Mouse (Mus musculus): ENCODE results near the gene Dync1i1. TPM values are rescaled to one million over a fixed set of nuclear protein-coding genes. Genes with fewer than 3 reads are reported as not detected.
A peak's percentile ranks its signal among the peaks of the same experiment; 100 is the strongest.

The Dync1i1 gene
- total RNA-seq, 2 experiments from 2014 or later, result 127 to 147 TPM

- no peak for DNase-seq (ENCODE audit: low spot score in 2 of 2)
- intact Hi-C loops (cut with DNase I), result no loop called here
Measured at GRCm38 (mm10) chr6:5935587-5936353, 210.3 kb downstream of the Dync1i1 start.

GRCm38 (mm10) chr6:5949812-5950392 lies 224.5 kb downstream of the Dync1i1 start:
- intact Hi-C loops (cut with DNase I), result no loop called here
- no peak for DNase-seq (ENCODE audit: low spot score in 2 of 2)

- intact Hi-C loops (cut with DNase I), result no loop called here
- DNase-seq (ENCODE audit: low spot score in 2 of 2), result no peak
Measured at GRCm38 (mm10) chr6:5956316-5956913, 231.0 kb downstream of the Dync1i1 start.

- intact Hi-C loops (cut with DNase I), result no loop called here
- DNase-seq (ENCODE audit: low spot score in 2 of 2), result no peak
Measured at GRCm38 (mm10) chr6:5960728-5961127, 235.3 kb downstream of the Dync1i1 start.

GRCm38 (mm10) chr6:5961960-5962359 lies 236.5 kb downstream of the Dync1i1 start:
- intact Hi-C loops (cut with DNase I), result no loop called here
- DNase-seq (ENCODE audit: low spot score in 2 of 2), result no peak

- DNase-seq (ENCODE audit: low spot score in 2 of 2), result no peak
- intact Hi-C loops (cut with DNase I), result no loop called here
Measured at GRCm38 (mm10) chr6:5966376-5966775, 240.9 kb downstream of the Dync1i1 start.

- intact Hi-C loops (cut with DNase I), result no loop called here
- no peak for DNase-seq (ENCODE audit: low spot score in 2 of 2)
Measured at GRCm38 (mm10) chr6:5966806-5967445, 241.5 kb downstream of the Dync1i1 start.

- DNase-seq (ENCODE audit: low spot score in 2 of 2), result no peak
- intact Hi-C loops (cut with DNase I), result no loop called here
Measured at GRCm38 (mm10) chr6:5967545-5967944, 242.1 kb downstream of the Dync1i1 start.

GRCm38 (mm10) chr6:5969613-5970012 lies 244.2 kb downstream of the Dync1i1 start:
- DNase-seq (ENCODE audit: low spot score in 2 of 2), result no peak
- intact Hi-C loops (cut with DNase I), result no loop called here

- intact Hi-C loops (cut with DNase I), result no loop called here
- no peak for DNase-seq (ENCODE audit: low spot score in 2 of 2)
Measured at GRCm38 (mm10) chr6:5976241-5976640, 250.8 kb downstream of the Dync1i1 start.

- no peak for DNase-seq (ENCODE audit: low spot score in 2 of 2)
- intact Hi-C loops (cut with DNase I), result no loop called here
Measured at GRCm38 (mm10) chr6:5977238-5977920, 251.9 kb downstream of the Dync1i1 start.

- no peak for DNase-seq (ENCODE audit: low spot score in 2 of 2)
- intact Hi-C loops (cut with DNase I), result loop anchor here (10.0 kb wide), 1 partner anchor 136 kb away; no protein-coding TSS in a partner anchor
Measured at GRCm38 (mm10) chr6:5991243-5991642, 265.8 kb downstream of the Dync1i1 start.

GRCm38 (mm10) chr6:5991817-5992755 lies 266.6 kb downstream of the Dync1i1 start:
- intact Hi-C loops (cut with DNase I), result loop anchor here (10.0 kb wide), 1 partner anchor 137 kb away; no protein-coding TSS in a partner anchor
- DNase-seq (ENCODE audit: low spot score in 2 of 2), result peak; percentile 54 to 64

GRCm38 (mm10) chr6:5993056-5993455 lies 267.6 kb downstream of the Dync1i1 start:
- DNase-seq (ENCODE audit: low spot score in 2 of 2), result no peak
- intact Hi-C loops (cut with DNase I), result loop anchor here (10.0 kb wide), 1 partner anchor 138 kb away; no protein-coding TSS in a partner anchor

- DNase-seq (ENCODE audit: low spot score in 2 of 2), result no peak
- intact Hi-C loops (cut with DNase I), result loop anchor here (10.0 kb wide), 1 partner anchor 143 kb away; no protein-coding TSS in a partner anchor
Measured at GRCm38 (mm10) chr6:5997535-5997934, 272.1 kb downstream of the Dync1i1 start.

GRCm38 (mm10) chr6:6002061-6002460 lies 276.6 kb downstream of the Dync1i1 start:
- DNase-seq (ENCODE audit: low spot score in 2 of 2), result no peak
- intact Hi-C loops (cut with DNase I), result loop anchor here (10.0 kb wide), 1 partner anchor 573 kb away; the partner anchor contains the start of gene Sem1

- DNase-seq (ENCODE audit: low spot score in 2 of 2), result no peak
- intact Hi-C loops (cut with DNase I), result loop anchor here (2.0 to 10.0 kb wide), 2 partner anchors 570 to 880 kb away; partner anchors contain the start of gene Sem1
Measured at GRCm38 (mm10) chr6:6004756-6005485, 279.5 kb downstream of the Dync1i1 start.

All from left cerebral cortex, postnatal 36 days (tissue).